Mouse (Mus musculus) urinary bladder, postnatal 36 days (tissue): Measurements from ENCODE around the gene Urad.
A peak's percentile ranks its signal among the peaks of the same experiment; 100 is the strongest.

Experiments used
- DNase-seq, 2 experiments: peaks; one replicate each; pipeline ENCODE4 v3.0.0; 2022; ENCODE audit warnings: low spot score in 2 of 2, mixed read lengths in 1 of 2

Urad gene

DNA sequence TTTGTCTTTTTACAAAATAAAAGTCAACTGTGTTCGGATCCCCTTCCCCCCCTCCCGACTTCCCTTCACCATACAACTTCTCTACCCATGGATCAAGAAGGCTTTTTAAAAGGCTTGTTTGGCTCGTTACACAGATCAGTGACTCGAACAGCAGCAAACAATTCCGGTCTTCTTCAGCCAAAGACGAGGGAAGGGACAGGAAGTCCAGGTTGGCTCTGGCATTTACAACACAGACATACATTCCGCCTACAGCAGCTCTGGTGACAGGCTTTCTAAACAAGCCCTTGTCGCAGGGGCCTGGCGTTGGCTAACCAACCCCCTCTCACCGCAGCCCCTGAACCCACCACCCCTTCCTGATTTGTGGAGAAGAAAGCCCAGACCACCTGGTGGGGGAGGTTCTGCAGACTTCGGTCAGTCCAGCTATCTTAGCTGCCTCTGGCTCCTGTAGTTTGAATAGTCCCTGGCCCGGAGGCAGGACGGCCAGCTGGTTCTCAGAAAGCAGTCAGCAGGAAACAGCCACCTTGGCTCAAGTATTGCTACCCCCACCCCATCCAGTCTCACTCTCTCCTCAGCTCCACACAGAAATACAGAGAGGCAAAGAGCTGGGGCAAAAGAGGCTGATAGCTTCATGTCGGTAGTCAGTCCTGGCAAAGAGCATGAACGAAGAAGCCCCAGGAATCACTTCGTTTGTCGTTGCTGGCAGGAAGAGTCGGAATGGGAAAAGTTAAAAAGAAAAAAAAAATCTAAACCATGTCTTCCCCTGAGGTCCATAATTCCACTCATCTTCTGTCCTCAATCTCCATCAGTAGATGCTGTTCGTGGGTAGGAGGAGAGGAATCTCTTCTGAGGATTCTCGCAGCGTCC, 21.1 kb downstream of the Urad start:
- DNase-seq = no peak

DNA sequence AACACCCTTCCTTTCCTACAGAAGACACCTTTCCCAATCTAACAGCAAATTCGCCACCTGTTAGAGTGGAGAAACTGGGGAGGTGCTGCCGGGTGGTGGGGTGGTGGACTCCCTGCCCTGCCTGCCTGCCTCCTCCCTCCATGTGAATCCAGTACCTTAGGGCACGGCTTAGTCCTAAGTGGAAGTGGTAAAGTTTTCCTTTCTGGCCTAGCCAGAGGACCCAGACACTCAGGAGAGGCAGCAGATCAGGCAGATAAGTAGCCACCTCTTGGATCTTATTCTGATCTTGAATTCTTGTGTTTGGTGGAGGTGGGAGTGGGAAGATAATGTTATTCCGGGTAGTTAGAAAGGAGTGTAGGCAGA, 22.3 kb downstream of the Urad start:
- DNase-seq = no peak

DNA sequence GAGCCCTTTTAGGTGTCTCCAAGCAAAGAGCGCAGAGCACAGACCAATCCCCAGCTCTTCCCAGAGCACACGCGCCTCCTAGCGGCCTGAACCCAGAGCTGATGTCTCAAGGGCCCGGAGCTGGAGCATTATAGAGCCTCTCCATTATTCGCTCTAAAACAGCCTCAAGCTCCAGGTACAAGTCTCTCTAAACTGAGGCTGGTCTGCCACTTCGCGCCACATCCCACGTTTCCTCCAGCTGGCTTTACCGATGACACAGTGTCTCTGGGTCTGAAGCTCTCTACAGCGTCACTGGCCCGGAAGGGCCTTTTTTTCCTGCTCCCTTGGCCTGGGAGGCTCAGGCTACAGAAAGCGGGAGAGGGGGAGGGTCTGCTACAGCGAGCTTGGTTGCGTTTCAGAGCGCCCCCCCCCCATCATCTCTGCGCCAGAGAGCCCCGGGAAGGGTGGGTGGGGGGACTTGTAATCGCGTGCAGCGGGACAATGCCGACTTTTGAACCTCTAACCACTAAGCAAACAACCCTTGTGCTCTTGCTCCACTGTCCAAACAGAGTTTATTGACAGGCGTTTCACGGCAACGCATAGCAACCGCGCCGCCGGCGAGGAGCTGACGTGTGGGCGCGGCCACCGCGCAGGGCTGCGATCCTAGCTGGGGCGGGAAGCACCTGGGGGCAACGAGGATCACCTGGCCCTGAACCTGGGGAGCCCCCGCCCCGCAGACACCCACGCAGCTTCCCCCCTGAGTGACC, 22.8 kb downstream of the Urad start:
- DNase-seq = peak; percentile 26 to 47

DNA sequence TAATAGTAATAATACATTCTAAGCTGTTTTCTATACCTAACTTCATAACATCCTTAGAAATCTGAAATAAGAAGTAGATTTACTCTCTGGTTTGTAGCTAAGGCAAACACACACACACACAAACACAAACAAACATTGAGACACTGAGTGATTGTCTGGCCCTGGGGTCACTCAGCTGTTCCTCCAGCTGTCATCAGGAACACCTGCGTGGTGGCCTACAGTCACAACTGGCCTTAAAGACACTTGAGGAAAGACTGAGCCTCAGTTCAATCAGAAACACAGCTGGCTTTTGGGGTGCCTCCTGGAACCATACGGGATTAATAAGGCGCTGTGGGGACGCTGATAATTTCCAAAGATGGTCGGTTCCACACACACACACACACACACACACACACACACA, 25.0 kb downstream of the Urad start:
- DNase-seq = no peak

DNA sequence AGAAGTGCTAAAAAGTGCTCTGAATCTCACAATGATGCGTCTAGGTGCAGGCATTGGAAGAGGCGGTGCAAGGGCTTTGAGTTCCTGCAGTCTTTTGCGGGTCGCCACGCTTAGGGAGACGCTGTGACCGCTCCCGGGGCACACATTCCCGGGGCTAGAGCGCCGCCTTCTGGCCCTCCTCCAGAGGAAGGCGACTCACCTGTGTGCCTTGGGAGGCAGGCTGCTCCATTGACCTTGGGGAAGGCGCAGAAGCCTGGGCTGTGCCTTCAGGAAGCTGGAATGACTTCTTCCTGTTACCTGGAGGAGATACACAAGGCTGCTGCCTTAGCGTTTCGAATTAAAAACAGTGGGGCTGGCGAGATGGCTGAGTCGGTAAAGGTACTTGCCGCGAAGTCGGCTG, 28.1 kb downstream of the Urad start:
- DNase-seq = no peak

DNA sequence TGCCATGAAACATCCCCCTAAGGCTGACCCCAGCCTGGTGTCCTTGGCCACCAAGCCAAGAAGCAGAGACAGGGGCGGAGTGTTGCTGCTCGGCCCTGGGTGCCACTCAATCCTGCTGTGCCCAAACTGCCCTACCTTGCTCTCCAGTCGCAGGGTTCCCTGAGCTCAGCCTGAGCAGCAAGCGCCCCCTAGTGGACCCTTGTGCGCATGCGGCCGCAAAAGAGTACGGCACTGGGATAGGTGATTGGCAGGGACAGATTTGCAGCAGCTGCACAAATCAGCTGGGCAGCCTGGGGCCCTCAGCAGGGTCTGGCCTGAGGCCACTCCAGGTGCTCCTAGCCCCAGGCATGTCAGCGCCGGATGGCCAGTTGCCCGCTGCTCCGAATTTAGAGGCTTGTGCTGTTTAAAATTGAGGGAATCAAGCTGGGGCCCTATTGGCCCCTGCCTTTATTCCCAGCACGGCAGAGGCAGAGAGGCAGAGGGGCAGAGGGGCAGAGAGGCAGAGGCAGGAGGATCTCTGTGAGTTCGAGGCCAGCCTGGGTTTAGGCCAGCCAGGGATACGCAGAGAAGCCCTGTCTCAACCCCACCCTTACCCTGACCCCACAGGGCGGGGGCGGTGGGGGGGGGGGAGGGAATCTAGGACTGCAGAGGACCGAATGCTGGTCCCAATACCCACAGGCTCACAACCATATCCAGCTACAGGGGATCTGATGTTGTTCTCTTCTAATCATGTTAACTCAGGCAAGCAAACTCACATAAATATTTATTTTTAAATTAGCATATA, 28.9 kb downstream of the Urad start:
- peak; percentile 42 to 55 for DNase-seq

DNA sequence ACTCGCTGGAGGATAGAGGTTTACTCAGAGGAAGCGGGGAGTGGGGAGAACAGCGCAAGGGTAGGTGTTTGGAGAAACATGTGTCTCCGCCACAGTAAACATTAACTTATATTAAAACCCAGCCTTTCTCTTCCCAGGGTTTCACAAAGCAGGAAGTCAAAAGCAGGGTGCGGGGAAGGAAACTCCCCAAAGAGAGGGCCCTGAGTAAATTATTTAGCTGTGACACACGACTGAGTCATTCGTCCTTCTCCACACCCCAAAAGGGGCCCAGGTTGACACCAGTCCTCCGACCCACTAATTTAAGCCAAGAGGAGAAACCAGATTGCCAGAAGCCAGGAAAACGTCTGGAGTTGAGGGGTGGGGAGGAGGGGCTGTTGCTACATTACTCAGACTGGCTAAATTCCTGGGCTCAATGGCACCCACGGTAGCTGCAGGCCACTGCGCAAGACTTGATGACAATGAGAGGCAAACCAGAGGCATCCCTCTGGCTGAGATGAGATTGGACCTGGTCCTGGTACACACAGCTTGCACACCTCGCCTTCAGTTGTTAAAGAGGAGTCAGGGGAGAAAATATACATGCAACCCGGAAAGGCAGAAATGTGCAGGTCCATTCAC, 29.6 kb downstream of the Urad start:
- no peak for DNase-seq

DNA sequence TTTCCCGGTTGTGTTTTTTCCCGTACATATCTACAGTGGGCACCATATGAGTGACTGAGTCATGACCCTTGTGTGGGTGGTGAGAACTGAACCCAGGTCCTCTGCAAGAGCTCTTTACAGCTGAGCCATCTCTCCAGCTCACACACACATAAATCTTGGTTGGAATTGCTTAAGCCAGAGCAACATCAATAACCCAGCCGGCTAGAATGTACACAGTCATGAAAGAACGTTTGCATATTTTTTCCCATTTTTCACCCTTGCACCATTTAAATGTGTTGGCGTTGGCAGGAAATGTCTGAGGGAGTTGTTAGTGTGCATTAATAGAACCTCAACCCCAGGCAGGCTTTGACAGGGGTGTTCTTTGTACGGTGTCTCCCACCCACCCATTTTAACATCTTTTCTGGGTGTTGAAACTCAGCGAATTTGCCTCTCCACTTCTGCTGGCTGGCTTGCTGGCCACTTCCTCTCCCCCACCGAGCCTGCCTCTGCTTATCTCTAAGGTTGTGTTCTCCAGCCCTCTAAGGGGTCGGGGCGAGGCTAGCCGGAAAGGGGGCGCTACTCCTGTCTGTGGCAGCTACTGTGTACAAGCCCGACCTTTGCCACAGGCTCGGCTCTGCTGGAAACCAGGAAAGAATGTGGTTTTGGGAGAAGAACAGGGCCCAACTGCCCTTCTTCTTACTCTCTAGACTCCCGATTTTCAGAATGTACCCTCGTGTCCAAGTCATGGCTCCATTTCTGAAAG, 30.3 kb downstream of the Urad start:
- DNase-seq = no peak

DNA sequence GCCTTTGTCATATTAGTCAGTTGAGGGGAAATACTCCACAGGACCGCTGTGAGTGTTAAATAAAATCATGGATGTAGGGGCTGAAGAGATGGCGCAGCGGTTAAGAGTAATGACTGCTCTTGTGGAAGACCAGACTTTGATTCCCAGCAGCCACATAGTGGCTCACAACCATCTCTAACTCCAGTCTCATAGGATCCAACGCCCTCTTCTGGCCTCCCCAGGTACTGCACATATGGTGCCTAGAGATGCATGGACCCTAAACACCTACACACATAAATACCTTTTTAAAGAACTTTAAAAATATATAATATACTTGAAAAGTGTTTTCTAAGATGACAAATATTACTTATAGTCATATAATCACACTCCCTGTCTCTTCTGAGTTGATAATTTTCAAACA, 37.9 kb downstream of the Urad start:
- no peak for DNase-seq

DNA sequence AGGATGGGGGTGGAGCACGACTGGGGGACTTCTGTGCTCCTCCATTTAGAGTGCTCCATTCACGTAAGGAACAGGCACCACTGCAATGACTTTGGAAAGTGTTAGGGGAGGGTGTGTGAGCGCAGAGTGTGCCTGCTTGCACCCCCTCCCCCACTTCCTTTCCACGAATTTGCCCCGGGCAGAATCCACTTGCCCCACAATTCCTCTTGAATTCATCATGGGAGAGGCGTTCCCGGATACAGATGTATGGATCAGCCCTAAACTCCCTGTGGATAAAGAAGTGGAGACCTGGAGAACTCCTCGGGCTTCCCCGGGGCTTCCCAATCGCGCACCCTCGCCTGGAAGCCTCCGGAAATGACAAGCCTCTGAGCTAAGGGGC, 44.7 kb downstream of the Urad start:
- DNase-seq = no peak

DNA sequence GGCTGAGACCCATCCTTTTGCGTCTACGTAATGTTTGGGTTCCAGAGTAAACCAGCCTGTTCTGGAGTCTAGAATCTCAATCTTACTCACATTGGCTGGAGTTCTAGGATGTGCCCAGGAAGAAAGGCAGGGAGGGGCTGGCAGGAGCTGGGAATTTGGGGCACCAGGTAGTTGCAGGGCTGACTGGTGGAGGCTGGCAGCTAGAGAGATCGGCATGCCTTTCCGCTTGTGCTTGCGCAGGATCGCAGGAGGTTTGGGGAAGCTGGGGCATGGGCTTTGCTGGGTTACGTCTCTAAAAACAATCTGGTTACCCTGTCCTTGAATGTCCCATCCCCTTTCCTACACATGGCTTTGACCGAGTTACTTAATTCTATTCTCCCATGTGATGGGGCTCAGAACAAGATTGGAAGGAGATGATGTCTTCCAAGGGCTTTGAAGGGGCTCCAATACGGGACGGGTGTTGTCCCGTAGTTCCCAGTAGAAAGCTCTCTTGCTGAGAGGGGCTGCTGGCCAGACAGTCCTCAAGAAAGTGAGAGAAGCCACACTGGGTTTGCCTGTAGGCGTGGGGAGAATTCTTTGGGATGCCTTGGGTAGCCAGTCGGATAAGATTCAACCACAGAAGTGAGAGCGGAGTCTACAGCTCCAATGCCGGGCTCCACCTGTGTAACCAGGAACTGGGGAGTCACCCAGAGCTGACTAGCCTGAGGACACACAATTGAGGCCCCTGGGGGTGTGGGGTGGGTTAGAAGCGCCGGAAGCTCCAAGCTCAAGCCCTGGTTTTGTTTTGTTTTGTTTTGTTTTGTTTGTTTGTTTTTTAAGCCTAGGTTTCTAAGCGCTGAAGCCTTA, 45.3 kb downstream of the Urad start:
- DNase-seq = no peak

DNA sequence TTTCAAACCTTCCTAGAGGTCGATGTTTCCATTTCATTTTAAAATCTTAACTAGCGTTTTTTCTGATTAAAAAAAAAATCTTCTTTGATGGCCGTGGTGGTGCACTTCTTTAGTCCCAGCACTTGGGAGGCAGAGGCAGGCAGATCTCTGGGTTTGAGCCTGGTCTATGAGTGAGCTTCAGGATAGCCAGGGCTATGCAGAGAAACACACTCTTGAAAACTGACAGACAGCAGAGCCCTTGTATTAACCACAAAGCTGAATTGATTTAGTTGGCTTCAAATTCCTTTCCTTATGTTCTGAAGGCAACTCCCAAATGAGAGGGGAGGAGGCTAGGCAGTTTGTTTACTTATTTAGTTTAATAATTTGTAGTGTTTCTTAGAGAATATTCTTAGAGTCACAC, 46.5 kb downstream of the Urad start:
- DNase-seq = no peak

DNA sequence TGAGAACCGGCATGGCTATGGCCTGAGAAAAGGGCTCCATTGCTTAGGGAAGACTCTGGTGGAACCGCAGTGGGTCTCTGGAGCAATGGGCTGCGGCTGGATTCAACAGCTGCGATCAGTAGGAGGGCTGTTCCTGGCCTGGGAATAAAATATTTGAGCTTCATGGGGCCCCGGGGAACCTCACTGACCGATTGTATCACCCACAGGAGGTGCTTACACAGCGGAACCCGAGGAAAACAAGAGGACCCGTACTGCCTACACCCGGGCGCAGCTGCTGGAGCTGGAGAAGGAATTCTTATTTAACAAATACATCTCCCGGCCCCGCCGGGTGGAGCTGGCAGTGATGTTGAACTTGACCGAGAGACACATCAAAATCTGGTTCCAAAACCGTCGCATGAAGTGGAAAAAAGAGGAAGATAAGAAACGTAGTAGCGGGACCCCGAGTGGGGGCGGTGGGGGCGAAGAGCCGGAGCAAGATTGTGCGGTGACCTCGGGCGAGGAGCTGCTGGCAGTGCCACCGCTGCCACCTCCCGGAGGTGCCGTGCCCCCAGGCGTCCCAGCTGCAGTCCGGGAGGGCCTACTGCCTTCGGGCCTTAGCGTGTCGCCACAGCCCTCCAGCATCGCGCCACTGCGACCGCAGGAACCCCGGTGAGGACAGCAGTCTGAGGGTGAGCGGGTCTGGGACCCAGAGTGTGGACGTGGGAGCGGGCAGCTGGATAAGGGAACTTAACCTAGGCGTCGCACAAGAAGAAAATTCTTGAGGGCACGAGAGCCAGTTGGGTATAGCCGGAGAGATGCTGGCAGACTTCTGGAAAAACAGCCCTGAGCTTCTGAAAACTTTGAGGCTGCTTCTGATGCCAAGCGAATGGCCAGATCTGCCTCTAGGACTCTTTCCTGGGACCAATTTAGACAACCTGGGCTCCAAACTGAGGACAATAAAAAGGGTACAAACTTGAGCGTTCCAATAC, 47.8 kb downstream of the Urad start:
- no peak for DNase-seq

DNA sequence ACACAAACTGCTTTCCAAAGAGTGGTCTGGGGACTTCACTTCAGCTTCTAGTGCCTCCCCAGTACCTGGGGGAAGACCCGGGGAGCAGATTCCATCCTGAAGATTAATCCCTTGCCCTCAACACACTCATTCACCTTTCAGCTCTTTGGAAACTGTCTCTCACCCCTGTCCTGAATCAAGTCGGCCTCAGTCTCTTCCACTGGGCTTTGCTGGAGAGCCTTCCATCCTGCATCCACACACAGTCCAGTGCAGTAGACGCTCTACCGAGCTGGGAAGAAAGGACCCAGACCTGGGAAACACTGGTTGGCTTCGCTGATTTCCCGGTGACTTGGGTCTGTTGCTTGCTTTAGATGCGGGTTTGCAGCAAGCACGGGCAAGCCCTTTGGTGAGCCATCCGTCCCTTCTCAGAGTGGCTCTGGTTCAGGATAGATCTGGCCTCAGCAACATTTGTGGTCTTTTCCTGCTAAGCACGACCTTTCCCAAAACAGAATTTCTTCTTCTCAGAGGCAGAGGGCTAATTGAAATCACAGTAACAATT, 49.4 kb downstream of the Urad start:
- no peak for DNase-seq

DNA sequence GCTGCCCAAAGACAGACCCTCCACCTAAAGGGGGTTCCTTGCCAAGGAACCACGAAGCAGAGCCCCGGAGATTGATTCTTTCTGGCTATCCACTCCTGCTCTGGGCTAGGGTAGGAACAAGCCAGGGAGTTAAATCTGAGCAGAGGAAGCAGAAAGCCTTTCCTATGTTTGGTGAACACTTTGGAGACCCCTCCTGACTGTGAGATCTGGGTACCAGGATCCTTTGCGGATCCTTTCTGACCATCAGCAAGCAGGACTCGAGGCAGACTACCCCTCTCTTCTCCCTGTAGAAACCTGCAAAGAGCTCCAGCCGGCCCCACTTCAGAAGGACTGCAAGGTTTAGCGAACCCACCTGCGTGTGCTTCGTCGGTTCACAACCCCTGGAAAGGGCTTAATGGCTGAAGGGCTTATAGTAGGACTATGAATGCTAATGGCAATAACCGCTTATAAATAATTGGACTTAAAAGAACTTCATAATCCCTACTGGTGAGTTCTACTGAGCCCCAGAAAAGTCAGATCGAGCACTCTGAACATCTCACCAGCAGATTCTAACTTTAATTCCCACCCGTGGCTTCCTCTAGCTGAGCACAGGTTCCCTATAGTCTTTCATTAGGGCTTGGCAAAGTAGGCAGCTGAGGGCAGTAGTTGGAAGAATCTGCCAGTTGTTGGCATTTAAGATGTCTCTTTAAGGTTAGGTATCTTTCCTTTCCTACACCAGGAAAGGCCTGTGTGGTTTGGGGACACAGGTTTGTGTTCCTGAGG, 50.0 kb downstream of the Urad start:
- DNase-seq = no peak

DNA sequence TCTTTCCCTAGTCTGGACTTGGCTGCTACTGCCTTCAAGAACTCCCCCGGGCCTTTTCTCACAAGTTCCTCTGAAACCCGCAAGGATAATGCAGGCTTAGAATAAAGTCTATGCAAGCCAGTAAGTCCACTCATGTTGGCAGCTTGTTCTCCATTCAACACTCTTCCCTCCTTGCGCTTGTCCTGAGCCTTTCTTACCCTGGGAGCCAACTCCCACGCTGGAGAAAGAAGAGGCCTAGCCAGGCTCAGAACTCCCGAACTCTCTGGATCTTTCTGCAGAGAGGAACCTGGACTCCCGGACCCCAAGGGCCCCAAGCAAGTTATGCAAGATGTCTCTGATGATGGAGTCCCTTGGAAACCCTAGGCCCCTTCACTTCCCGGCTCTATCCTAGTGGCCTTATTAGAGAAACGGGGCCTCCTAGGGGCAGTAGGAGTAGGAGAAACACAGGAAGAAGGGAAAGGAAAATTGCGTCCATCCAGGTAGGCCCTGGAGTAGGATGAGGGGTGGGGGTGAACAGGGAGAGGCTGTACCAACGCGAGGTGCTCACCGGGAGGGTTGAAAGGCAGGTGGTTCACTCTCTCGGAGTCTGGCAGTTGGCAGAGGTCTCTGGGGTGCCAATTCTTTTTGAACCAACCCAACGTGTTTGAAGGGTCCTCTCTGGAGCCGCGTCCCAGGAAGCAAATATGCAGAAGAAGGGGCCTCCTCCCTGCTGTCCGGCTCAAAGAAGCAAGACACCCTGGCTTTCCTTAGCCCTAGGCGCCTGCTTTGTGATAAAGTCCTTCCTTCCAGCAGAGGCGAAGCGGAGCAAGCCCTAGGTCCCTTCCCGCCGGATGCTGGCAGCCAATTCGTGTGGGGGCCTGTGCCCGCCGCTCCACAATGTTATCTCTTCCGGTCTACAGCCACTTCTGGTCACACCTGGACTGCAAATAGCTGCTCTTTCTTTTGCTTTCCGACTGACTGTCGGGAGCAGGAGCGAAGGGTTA, 51.3 kb downstream of the Urad start:
- no peak for DNase-seq
